Mouse (Mus musculus) liver, embryonic 15.5 days (tissue): ENCODE data around the gene Prlh. TPM values are rescaled to one million over a fixed set of nuclear protein-coding genes. Genes with fewer than 3 reads are reported as not detected.

Source experiments
- ATAC-seq: fragments of 200-750 bp; cut with Nextera tagmentation; 2 replicates; pipeline ENCODE4 v1.8.0; 2017; ENCODE audit warnings: moderate number of reproducible peaks, mild to moderate bottlenecking, moderate library complexity; ENCODE audit not compliant: insufficient read depth
- H3K27ac ChIP-seq: fragments of 300-500 bp; sonication (generic); replicated peaks from 2 replicates; pipeline ENCODE4 v1.5.1; 2015; ENCODE audit warnings: mild to moderate bottlenecking, inconsistent platforms
- H3K27me3 ChIP-seq: fragments of 300-500 bp; sonication (generic); 2 replicates; pipeline ENCODE4 v1.6.1; 2015; ENCODE audit warnings: mild to moderate bottlenecking, inconsistent platforms
- H3K36me3 ChIP-seq: fragments of 300-500 bp; sonication (generic); replicated peaks from 2 replicates; pipeline ENCODE4 v1.6.1; 2015; ENCODE audit warnings: moderate library complexity, mild to moderate bottlenecking, inconsistent platforms
- H3K4me1 ChIP-seq: fragments of 300-500 bp; sonication (generic); replicated peaks from 2 replicates; pipeline ENCODE4 v1.6.1; 2015; ENCODE audit warnings: inconsistent platforms
- H3K4me2 ChIP-seq: fragments of 300-500 bp; sonication (generic); 2 replicates; pipeline ENCODE4 v1.6.1; 2015; ENCODE audit warnings: moderate library complexity, mild to moderate bottlenecking, inconsistent platforms
- H3K4me3 ChIP-seq: fragments of 300-500 bp; sonication (generic); replicated peaks from 2 replicates; pipeline ENCODE4 v1.5.1; 2015; ENCODE audit warnings: mild to moderate bottlenecking, inconsistent platforms
- H3K9ac ChIP-seq: fragments of 300-500 bp; sonication (generic); 2 replicates; pipeline ENCODE4 v1.6.1; 2015; ENCODE audit warnings: moderate library complexity, mild to moderate bottlenecking, inconsistent platforms
- H3K9me3 ChIP-seq: fragments of 300-500 bp; sonication (generic); replicated peaks from 2 replicates; pipeline ENCODE4 v1.6.1; 2016; ENCODE audit warnings: inconsistent platforms
- WGBS: fragments of 180-500 bp; shearing (Covaris S2); methylation state at CpG from one replicate; pipeline ENCODE4 v1.1.7; 2015; ENCODE audit warnings: mixed read lengths; ENCODE audit not compliant: insufficient replicate concordance; 5-methylcytosine and 5-hydroxymethylcytosine counted together
- polyA plus RNA-seq: library from polyadenylated mRNA; unstranded; fragments of >200 nt; fragmentation: Nextera tagmentation; extraction: Ambion mirVana; gene quantifications from 2 replicates; pipeline ENCODE4 v1.2.1, GENCODE M21; 2015

Gene Prlh
- polyA plus RNA-seq, 1 experiment from 2014 or later = not detected

DNA sequence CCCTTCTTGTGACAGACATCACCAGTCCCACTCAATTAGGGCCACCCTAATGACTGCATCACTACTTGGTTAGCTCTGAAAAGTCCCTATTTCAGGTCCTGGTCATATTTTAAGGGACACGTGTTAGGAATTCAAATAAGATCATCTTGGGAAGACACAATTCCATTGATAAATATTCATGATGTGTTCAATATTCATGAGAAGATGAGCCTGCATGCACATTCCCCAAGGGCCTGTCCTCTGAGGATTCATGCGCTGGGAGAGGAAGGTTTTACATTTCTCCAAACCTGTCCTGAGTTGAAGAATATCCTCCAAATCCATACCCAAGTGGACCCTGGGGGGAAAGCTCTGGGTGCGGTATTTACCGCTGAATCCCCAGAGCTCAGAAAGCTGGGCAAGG, 23.1 kb downstream of the Prlh start:
- H3K4me3 ChIP-seq = no peak overlapping the region
- no peaks in the 10 kb centered on the region for H3K4me1 ChIP-seq
- no peaks in the 10 kb centered on the region for H3K27me3 ChIP-seq
- H3K9me3 ChIP-seq = no peaks in the 10 kb centered on the region
- 74% methylated on average over 4 of the region's 4 CpGs for WGBS
- no peak for ATAC-seq
- no peak overlapping the region for H3K9ac ChIP-seq
- no peaks in the 10 kb centered on the region for H3K36me3 ChIP-seq
- no peak overlapping the region for H3K4me2 ChIP-seq
- no peak overlapping the region for H3K27ac ChIP-seq

DNA sequence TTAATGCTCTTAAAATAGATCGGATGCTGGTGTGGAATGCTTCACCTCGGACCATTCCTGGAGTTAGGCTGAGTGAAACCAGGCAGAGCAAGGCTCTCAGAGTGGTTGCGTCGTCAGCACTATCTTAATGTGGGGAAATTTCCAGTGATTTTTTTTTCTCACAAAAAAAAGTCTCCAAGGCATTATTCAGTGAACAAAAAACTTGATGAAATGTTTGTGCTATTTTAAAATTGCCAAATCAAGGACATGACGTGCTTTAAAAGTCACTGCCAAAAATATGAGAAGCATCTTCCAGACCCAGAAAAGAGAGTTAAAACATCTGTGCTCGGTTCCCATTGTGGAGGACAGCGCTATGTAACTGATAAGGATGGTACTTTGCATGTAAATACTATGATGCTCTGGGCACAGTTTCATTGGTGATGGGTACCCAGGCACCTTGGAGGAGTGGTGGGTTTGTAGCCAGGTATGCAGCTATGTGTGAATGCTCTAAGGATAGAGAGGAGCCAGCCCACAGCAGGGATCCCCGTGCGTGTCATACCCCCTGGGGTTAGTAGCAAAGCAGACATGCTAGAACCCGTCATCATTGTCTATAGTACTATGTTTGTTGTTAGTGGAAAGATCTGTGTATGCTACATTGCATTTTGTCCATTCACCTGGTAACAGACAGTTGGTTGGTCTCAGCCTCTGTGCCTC, 27.9 kb downstream of the Prlh start:
- ATAC-seq = no peak
- H3K27ac ChIP-seq = no peak overlapping the region
- no peak overlapping the region for H3K9ac ChIP-seq

DNA sequence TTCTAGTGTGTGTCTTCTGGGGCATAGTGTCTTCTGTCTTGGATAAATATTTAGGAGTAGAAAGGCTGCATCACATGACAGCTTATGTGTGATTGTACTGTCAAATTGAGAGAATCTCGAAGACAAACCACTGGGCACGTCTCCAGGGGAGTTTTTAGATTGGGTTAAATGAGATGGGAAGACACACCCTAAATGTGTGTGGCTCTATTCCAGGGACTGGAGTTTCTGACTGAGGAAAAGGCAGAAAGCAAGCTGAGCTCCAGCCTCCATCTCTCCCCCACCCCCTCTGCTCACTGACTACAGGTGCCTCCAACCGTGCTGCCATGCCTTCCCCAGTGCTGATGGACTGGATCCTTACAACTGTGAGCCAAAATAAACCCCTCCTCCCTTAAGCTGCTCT, 28.4 kb downstream of the Prlh start:
- no peak overlapping the region for H3K4me3 ChIP-seq
- H3K27ac ChIP-seq = no peak overlapping the region
- no peaks in the 10 kb centered on the region for H3K9me3 ChIP-seq
- H3K4me2 ChIP-seq = no peak overlapping the region
- no peaks in the 10 kb centered on the region for H3K4me1 ChIP-seq
- no peak overlapping the region for H3K9ac ChIP-seq
- no peaks in the 10 kb centered on the region for H3K27me3 ChIP-seq
- no peaks in the 10 kb centered on the region for H3K36me3 ChIP-seq
- 48% methylated on average over 3 of the region's 3 CpGs for WGBS
- no peak for ATAC-seq

More for the DNA sequence above, 27.9 kb downstream of the Prlh start:
- Histone ChIP-seq H3K36me3 (no peaks in the 10 kb centered on the region), H3K27me3 (no peaks in the 10 kb centered on the region), H3K9me3 (no peaks in the 10 kb centered on the region), H3K4me1 (no peaks in the 10 kb centered on the region), H3K4me2 (no peak overlapping the region), H3K4me3 (no peak overlapping the region)
- WGBS = 58% methylated on average over 10 of the region's 10 CpGs

DNA sequence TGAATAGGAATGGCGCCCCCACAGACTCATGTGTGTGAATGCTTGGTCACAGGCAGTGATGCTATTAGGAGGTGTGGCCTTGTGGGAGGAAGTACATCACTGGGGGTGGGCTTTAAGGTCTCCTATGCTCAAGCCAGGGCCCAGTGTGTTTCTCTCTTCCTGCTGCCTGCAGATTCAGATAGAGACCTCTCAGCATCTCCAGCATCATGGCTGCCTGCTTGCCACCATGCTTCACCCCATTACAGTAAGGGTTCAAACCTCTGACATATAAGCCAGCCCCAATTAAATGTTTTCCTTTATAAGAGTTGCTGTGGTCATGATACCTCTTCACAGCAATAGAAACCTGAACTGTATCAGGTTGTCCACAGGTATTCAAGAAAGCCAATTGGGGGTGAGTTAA, 43.0 kb downstream of the Prlh start:
- ATAC-seq = no peak
- Histone ChIP-seq H3K4me2 (no peak overlapping the region), H3K27me3 (peaks cover 37% of the 10 kb centered on the region), H3K9ac (no peak overlapping the region), H3K4me3 (no peak overlapping the region), H3K9me3 (no peaks in the 10 kb centered on the region), H3K4me1 (peaks cover 13% of the 10 kb centered on the region), H3K36me3 (no peaks in the 10 kb centered on the region), H3K27ac (no peak overlapping the region)
- 69% methylated on average over 1 of the region's 1 CpGs for WGBS

DNA sequence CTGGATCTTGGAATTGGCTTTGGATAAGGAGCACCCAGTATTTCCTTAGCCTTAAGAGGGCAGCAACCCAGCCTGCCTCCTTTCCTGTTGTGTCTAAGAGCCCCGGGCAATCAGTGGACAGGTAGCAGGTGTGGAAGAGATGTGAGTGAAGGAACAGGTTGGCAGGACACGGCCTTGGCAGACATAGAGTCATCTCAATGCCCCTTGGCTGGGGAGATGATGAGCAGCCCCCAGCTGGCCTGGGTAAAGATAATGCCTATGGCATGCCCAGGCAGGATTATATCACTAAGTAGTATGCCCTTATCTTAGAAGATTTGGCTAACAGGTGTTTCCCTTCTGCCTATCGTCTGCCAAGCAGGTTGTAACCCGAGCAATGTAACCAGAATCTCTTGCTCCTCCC, 44.2 kb downstream of the Prlh start:
- WGBS = 37% methylated on average over 4 of the region's 4 CpGs

DNA sequence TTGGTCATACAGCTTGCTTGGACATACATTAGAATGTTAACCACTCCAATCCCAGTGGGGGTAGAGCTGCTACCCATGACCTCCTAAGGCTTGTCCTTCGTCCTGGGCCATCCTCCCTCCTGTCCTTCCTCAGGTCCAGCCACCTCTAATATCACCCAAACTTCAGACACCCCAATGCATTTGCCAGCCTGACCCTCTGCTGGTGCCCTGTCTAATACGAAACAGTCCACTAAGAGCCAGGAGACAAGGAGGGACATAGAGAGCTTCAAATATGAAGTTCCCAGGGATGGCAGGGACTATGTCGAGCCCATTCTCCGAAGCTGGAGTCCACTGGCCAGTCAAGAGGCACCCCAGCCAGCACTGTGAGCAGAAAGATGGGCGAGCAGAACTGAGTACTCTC, 44.7 kb downstream of the Prlh start:
- Histone ChIP-seq H3K27me3 (peaks cover 37% of the 10 kb centered on the region), H3K4me2 (no peak overlapping the region), H3K9ac (no peak overlapping the region), H3K27ac (no peak overlapping the region), H3K9me3 (no peaks in the 10 kb centered on the region), H3K4me1 (peaks cover 13% of the 10 kb centered on the region), H3K4me3 (no peak overlapping the region), H3K36me3 (no peaks in the 10 kb centered on the region)
- ATAC-seq = no peak
- WGBS = 54% methylated on average over 5 of the region's 5 CpGs

More for the DNA sequence above, 44.2 kb downstream of the Prlh start:
- H3K4me1 ChIP-seq = peaks cover 13% of the 10 kb centered on the region
- H3K27ac ChIP-seq = no peak overlapping the region
- no peaks in the 10 kb centered on the region for H3K36me3 ChIP-seq
- peaks cover 37% of the 10 kb centered on the region for H3K27me3 ChIP-seq
- no peak overlapping the region for H3K4me2 ChIP-seq
- ATAC-seq = no peak
- H3K4me3 ChIP-seq = no peak overlapping the region
- no peaks in the 10 kb centered on the region for H3K9me3 ChIP-seq
- no peak overlapping the region for H3K9ac ChIP-seq

DNA sequence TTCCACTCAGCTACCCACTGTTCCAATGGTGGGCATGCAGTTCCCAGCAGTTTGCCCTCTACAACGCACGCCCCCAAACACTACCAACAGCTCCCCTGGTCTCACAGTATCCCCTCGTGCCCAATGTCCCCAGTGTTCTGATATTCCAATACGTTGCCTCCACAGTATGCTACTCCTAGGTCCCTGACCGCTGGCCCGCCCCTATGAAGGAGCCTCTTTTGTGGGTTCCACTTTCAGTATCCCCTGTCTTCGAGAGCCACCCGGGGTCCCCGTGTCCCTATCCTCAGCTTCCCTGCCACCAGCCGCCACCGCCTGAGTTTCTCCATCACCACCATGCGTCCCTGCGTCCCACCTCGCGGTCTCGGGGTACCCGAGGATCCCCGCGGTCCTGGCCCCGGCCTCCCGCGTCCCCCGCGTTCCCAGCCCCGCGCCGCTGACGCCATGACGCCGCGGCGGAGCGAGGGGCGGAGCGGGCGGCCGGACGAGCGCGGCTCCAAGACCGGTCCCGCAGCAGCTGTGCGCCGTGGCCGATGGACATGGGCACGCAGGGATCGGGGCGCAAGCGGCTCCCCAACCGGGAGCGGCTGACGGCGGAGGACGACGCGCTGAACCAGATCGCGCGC, 45.5 kb downstream of the Prlh start, which contains the start of gene Lrrfip1:
TSS of gene Lrrfip1 (plus strand) at position 470 of the 623 bp plus-strand sequence.
- Histone ChIP-seq H3K9ac (peak within 1 kb of the TSS; percentile 21; the same call in 1 of the 2 replicates), H3K4me2 (peak within 1 kb of the TSS; percentile 74), H3K4me1 (peaks cover 13% of the 10 kb centered on the region), H3K9me3 (no peaks in the 10 kb centered on the region), H3K27me3 (peaks cover 37% of the 10 kb centered on the region), H3K4me3 (peak within 1 kb of the TSS; percentile 60), H3K36me3 (no peaks in the 10 kb centered on the region), H3K27ac (no peak within 1 kb of the TSS)
- 2% methylated on average over 59 of the region's 59 CpGs for WGBS
- no peak for ATAC-seq

DNA sequence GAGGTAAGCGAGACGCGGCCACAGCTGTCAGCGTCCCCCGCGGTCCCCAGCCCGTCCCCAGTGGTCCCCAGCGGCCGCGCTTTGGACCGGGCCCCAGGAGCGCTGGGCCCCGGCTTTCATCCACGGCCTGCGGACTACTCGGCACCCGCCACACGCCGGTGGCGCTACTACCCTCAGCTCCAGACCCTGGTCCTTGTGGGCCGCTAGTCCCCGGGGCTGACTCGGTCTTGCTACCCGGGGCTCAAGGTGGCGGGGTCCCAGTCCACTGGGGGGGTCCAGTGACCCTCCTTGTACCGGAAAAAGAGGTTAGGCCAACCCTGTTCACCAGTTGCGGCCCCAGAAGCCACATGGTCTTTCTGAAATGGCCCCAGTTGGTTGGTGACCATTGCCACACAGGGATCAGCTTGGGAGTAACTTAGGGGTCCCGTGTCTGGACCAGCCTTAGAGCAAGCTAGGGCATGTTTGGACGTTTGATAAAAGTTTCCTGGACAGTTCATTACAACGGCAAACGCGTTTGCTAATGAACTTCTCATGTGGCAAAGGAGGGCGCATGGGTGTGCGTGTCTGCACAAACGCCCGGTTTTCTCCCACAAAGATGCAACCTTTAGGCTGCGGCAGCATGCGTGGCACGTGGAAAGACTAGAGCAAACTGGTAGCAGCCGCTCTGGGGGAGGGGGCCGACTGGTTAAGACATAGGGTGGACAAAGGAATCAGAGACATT, 46.1 kb downstream of the Prlh start:
- no peak overlapping the region for H3K27ac ChIP-seq
- ATAC-seq = no peak
- H3K27me3 ChIP-seq = peaks cover 37% of the 10 kb centered on the region
- under 1% methylated on average over 37 of the region's 41 CpGs for WGBS
- peak overlapping the region; percentile 60 for H3K4me3 ChIP-seq
- H3K9me3 ChIP-seq = no peaks in the 10 kb centered on the region
- peak overlapping the region; percentile 21; the same call in 1 of the 2 replicates for H3K9ac ChIP-seq
- no peaks in the 10 kb centered on the region for H3K36me3 ChIP-seq
- H3K4me2 ChIP-seq = peak overlapping the region; percentile 74
- peaks cover 13% of the 10 kb centered on the region for H3K4me1 ChIP-seq

DNA sequence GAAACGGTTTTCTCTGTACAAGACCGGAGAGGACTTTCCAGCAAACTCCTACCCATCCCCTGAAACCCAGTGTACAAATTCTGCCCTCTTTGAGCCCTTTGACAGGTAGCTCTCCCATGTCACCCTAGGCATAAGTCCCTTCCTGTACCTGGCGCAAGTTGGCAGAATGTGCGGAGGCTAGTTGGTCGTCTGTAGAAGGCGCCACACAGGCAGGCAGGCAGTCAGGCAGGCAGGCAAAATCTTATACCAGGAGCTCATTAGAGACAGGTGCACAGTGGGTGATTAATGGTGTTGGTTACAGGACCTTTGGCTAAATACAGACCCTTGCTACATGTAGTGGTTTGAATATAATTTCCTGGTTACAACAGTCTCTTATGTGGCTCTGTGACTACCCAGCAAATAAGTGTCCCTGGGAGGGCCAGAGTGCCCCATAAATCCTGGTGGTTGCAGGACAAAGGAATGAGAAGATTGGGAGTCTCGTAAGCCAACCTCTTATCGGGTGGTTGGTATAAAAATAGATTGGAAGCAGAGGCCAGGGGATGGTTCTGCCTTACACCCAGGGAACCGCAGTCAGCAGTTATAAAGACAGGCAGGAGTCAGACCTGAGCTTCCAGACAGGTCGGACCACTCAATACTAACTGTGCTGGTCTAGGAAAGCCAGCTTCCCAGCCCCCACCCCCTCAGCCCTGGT, 47.1 kb downstream of the Prlh start:
- no peaks in the 10 kb centered on the region for H3K36me3 ChIP-seq
- H3K4me2 ChIP-seq = no peak overlapping the region
- peaks cover 37% of the 10 kb centered on the region for H3K27me3 ChIP-seq
- ATAC-seq = no peak
- H3K4me3 ChIP-seq = no peak overlapping the region
- peaks cover 13% of the 10 kb centered on the region for H3K4me1 ChIP-seq
- H3K27ac ChIP-seq = no peak overlapping the region
- no peak overlapping the region for H3K9ac ChIP-seq
- H3K9me3 ChIP-seq = no peaks in the 10 kb centered on the region
- WGBS = 46% methylated on average over 10 of the region's 10 CpGs

DNA sequence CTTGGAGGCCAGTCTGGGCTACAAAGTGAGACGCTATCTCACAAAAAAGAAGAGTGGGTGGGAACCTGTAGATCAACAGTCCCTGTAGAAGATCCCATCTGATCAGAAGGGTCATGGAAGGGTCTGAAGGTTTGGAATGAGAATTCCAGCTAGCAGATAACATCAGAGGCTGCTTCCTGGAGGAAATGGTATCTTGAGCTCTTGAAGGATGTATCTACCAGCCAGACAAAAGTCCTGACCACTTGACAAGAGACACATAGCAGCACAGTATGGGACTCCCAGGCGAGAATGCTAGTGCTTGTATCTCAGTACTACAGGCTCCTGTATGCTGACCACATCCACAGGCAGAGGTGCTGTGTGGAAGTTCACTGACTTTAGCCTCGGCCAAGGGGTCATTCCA, 48.2 kb downstream of the Prlh start:
- H3K27ac ChIP-seq = no peak overlapping the region
- 47% methylated on average over 3 of the region's 3 CpGs for WGBS
- H3K27me3 ChIP-seq = peaks cover 37% of the 10 kb centered on the region
- no peak overlapping the region for H3K4me3 ChIP-seq
- no peaks in the 10 kb centered on the region for H3K9me3 ChIP-seq
- no peak overlapping the region for H3K9ac ChIP-seq
- H3K36me3 ChIP-seq = no peaks in the 10 kb centered on the region
- no peak for ATAC-seq
- H3K4me1 ChIP-seq = peaks cover 13% of the 10 kb centered on the region
- no peak overlapping the region for H3K4me2 ChIP-seq
